In the genomic region with DNA sequence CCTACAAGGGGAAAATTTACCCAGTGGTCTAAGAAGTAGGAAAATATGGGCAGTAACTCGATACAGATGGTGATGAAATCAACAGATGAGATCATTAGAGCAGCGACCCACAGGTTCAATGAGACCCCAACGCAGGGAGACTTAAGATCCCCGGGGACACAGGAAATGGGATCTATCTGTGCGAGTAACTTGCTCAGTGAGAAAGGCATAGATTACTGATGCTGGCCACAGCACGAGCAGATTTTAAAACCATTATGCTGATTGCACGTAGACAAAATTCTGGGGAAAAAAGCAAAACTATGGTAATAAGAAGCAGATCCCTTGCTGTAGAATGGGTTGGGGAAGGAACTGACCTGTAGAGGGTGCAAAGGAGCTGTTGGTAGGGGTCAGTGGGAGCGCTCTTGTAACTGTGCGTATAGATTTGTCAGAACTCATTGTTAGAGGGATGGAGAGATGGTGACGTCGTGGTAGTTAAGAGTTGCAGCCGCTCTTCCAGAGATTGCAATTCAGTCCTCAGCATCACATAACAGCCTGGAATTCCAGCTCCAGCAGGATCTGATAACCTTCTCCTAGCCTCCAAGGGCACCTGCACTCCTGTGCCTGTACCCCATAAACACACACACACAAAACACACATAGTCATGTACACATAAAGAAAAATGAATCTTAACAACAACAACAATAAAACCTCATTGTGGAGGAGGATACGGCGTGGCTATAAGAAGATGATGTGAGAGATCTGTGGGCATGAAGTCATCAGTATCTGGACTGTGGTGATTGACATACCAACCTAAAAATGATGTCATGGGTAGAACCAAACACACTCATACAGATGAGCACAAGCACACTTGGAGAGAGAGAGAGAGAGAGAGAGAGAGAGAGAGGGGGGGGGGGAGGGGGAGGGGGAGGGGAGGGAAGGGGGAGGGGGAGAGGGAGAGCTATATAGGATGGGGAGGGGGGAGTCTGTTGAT, we compare ENCODE assay signal across 9 mouse cellular contexts.
DNase-seq lines count a peak whose midpoint lies in the region; ATAC-seq and TF ChIP-seq lines count a peak whose summit lies in the region.
"Had no signal": no experiment of that assay in that cellular context is flagged by ENCODE, and none has a peak within 500 bp of the region (broad histone marks: within the 10 kb centered on the region; RNA-seq: fewer than 3 reads in every experiment).

No protein-coding gene starts in this region.

- H3K4me2 ChIP-seq in heart, embryonic 16.5 days (ENCODE audit: low read depth, low read length), result no peak overlapping the region
- H3K4me2 ChIP-seq in forebrain, postnatal 0 days (ENCODE audit: low read depth), result no peak overlapping the region
- no peak overlapping the region for H3K4me2 ChIP-seq in lung, embryonic 15.5 days

- DNase-seq in heart, adult 8-10 months (ENCODE audit: low spot score), result no peak
- peak; percentile 12 for DNase-seq in ZHBTc4 (ENCODE audit: low read depth, low spot score)
- peak; percentile 50 for DNase-seq in forebrain, postnatal 0 days
- no peak for DNase-seq in urinary bladder, postnatal 4 days (ENCODE audit: low spot score in 2 of 2)
- DNase-seq in c-Kit-positive CD71-positive TER-119-positive erythroid progenitor cells, embryonic 14.5 days (ENCODE audit: low spot score), result no peak
- no peak for DNase-seq in right cerebral cortex, postnatal 10 days (ENCODE audit: low spot score in 2 of 2)

- no peak overlapping the region for H3K4me3 ChIP-seq in heart, embryonic 16.5 days (ENCODE audit: low read length)
- H3K4me3 ChIP-seq in forebrain, postnatal 0 days (ENCODE audit: low read depth, low read length), result no peak overlapping the region
- no peak overlapping the region for H3K4me3 ChIP-seq in lung, embryonic 15.5 days

- H3K9ac ChIP-seq in heart, embryonic 16.5 days (ENCODE audit: low read length), result no peak overlapping the region; the same call in 1 of the 2 replicates
- H3K9ac ChIP-seq in forebrain, postnatal 0 days, result no peak overlapping the region
- H3K9ac ChIP-seq in lung, embryonic 15.5 days, result no peak overlapping the region

- peaks cover 3% of the 10 kb centered on the region; the same call in 1 of the 2 replicates for H3K4me1 ChIP-seq in heart, embryonic 16.5 days (ENCODE audit: control insufficient read depth, insufficient read depth, low read length)
- peaks cover 8% of the 10 kb centered on the region; the same call in 1 of the 2 replicates for H3K4me1 ChIP-seq in forebrain, postnatal 0 days (ENCODE audit: insufficient read depth)
- 0 out of 2 replicates have a peak, but pooled peaks cover 6% of the 10 kb centered on the region for H3K4me1 ChIP-seq in lung, embryonic 15.5 days

- peak; percentile 67 for TF ChIP-seq CTCF in forebrain, postnatal 0 days (IDR thresholded peaks at IDR 0.05; ENCODE audit: low read depth)

- WGBS in heart, embryonic 16.5 days, result 33% methylated on average over 14 of the region's 14 CpGs
- 30% methylated on average over 14 of the region's 14 CpGs for WGBS in forebrain, postnatal 0 days
- WGBS in lung, embryonic 15.5 days, result 28% methylated on average over 14 of the region's 14 CpGs

- no peaks in the 10 kb centered on the region for H3K36me3 ChIP-seq in heart, embryonic 16.5 days (ENCODE audit: control insufficient read depth, insufficient read depth)
- no peaks in the 10 kb centered on the region for H3K36me3 ChIP-seq in forebrain, postnatal 0 days (ENCODE audit: insufficient read depth)
- no peaks in the 10 kb centered on the region for H3K36me3 ChIP-seq in lung, embryonic 15.5 days

- H3K27me3 ChIP-seq in heart, embryonic 16.5 days (ENCODE audit: control insufficient read depth, insufficient read depth, low read length), result 0 out of 2 replicates have a peak, but pooled peaks cover 2% of the 10 kb centered on the region
- no peaks in the 10 kb centered on the region for H3K27me3 ChIP-seq in forebrain, postnatal 0 days (ENCODE audit: insufficient read depth, low read length)
- H3K27me3 ChIP-seq in lung, embryonic 15.5 days, result no peaks in the 10 kb centered on the region
- H3K27me3 ChIP-seq: Patski had no signal

- H3K27ac ChIP-seq in heart, embryonic 16.5 days (ENCODE audit: low read length), result no peak overlapping the region
- no peak overlapping the region for H3K27ac ChIP-seq in forebrain, postnatal 0 days (ENCODE audit: low read depth, low read length)
- no peak overlapping the region for H3K27ac ChIP-seq in lung, embryonic 15.5 days

- ATAC-seq in heart, embryonic 16.5 days (replicated peaks; ENCODE audit: extremely low read depth, insufficient read depth, low FRiP score), result peak; percentile 68
- peak; percentile 69 for ATAC-seq in forebrain, postnatal 0 days
- 0 out of 2 replicates have a peak, but pooled peaks have one; percentile 64 for ATAC-seq in lung, embryonic 15.5 days (ENCODE audit: borderline replicate concordance, extremely low read depth, low FRiP score, low TSS enrichment)
- ATAC-seq: Patski had no signal

- no peaks in the 10 kb centered on the region for H3K9me3 ChIP-seq in heart, embryonic 16.5 days (replicated peaks; ENCODE audit: control insufficient read depth, low read length)
- H3K9me3 ChIP-seq in forebrain, postnatal 0 days (ENCODE audit: low read length), result no peaks in the 10 kb centered on the region
- H3K9me3 ChIP-seq in lung, embryonic 15.5 days, result no peaks in the 10 kb centered on the region

Comparison
In these comparisons a context has a peak if more than half of its experiments do, and no peak if none do; other contexts are left out.
1. DNase-seq: peak in ZHBTc4 (single experiment) and forebrain, postnatal 0 days (single experiment); none in heart, adult 8-10 months (single experiment), urinary bladder, postnatal 4 days (0 of 2), c-Kit-positive CD71-positive TER-119-positive erythroid progenitor cells, embryonic 14.5 days (single experiment) and right cerebral cortex, postnatal 10 days (0 of 2).
2. Peak in every context shown above with its lines, with median percentiles within 50 percentile points of each other: ATAC-seq.